Mouse (Mus musculus): ENCODE measurements around the gene Sycp1.

Gene Sycp1

DNA sequence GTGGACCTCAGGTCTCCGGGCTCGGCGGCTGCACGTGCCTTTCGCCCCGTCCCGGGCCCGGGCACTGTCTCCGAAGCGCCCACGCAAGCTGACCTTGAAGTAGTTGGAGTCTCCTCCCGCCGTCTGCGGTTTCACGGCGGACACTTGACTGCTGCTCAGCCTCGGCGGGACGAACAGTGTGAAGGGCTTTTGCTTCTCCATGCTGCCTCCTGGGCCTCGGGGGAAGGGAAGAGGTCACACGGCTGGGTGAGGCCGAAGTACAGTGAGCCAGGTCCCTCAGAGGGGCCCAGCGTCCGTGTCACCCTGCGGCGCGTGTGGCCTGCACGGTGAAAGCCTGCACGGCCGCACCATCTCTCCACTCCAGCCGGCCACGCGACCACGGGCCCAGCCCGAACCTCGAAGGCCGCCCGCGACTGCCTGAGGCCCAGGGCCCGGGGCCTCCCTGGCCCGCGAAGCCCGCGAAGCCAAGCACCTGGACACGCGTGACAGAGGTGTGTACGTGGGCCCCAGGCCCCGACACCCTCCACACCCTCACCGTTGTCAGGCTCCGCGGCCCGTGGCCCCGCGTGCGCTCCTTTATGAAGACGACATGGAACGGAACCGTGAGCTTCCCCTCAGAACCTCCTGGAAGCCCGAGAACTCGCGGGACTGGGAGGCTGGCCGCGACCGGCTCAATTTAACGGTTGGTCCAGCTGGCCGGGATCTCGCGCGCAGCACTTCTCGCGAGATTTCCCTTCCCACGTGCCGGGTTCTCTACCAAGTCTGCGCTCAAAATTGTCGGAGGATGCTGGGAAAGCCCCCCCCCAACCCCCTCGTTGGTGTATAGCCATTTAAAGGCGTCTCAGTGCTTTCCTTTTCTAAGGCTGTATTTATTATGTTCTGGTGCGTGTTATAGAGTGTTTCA lies at the start of gene Sycp1:
Gene Sycp1, minus strand, starts transcription at position 650 of the 904 bp plus-strand sequence.
- 0 out of 2 replicates have a peak, but pooled peaks cover 3% of the 10 kb centered on the region for H3K4me1 ChIP-seq (replicated peaks; ENCODE audit: low read depth, low read length)
- H3K4me3 ChIP-seq (replicated peaks; ENCODE audit: low read length): peak within 1 kb of the TSS; percentile 64
- H3K36me3 ChIP-seq (ENCODE audit: insufficient read depth, low read length): no peaks in the 10 kb centered on the region
- TF ChIP-seq POU5F1 (IDR thresholded peaks at IDR 0.05; ENCODE audit: borderline replicate concordance, low read length) (no peak), CTCF (conservative IDR thresholded peaks at IDR 0.05; ENCODE audit: low read length) (no peak), NANOG (IDR thresholded peaks at IDR 0.05; ENCODE audit: borderline replicate concordance, low read length) (no peak)
- peaks cover 18% of the 10 kb centered on the region for H3K9me3 ChIP-seq (ENCODE audit: low read length)
- H3K27me3 ChIP-seq (ENCODE audit: insufficient read depth, low read length): peaks cover 23% of the 10 kb centered on the region

DNA sequence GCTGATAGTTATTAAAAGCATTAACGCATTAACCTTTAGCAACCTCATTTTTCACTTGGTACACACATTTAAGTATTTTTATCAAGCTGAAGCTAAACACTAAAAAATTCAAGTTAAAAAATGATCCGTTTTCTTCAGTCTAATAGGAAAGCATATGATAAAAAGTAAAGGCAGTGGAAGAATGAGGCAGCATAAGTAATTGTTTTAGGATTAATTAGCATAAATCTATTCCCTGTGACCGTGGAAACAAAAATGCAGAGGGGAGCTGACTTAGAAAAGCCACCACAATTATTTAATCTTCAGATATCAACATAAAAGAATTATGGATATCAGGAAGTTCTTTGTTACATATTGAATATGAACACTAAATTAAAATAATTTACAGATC lies 44.4 kb upstream of the Sycp1 start:
- H3K4me3 ChIP-seq (replicated peaks; ENCODE audit: low read length): no peak overlapping the region
- TF ChIP-seq NANOG (IDR thresholded peaks at IDR 0.05; ENCODE audit: borderline replicate concordance, low read length): no peak
- no peak for TF ChIP-seq CTCF (conservative IDR thresholded peaks at IDR 0.05; ENCODE audit: low read length)
- TF ChIP-seq POU5F1 (IDR thresholded peaks at IDR 0.05; ENCODE audit: borderline replicate concordance, low read length): no peak
- no peaks in the 10 kb centered on the region for H3K36me3 ChIP-seq (ENCODE audit: insufficient read depth, low read length)
- H3K9me3 ChIP-seq (ENCODE audit: low read length): no peaks in the 10 kb centered on the region
- H3K27me3 ChIP-seq (ENCODE audit: insufficient read depth, low read length): no peaks in the 10 kb centered on the region
- H3K4me1 ChIP-seq (replicated peaks; ENCODE audit: low read depth, low read length): peaks cover 11% of the 10 kb centered on the region

DNA sequence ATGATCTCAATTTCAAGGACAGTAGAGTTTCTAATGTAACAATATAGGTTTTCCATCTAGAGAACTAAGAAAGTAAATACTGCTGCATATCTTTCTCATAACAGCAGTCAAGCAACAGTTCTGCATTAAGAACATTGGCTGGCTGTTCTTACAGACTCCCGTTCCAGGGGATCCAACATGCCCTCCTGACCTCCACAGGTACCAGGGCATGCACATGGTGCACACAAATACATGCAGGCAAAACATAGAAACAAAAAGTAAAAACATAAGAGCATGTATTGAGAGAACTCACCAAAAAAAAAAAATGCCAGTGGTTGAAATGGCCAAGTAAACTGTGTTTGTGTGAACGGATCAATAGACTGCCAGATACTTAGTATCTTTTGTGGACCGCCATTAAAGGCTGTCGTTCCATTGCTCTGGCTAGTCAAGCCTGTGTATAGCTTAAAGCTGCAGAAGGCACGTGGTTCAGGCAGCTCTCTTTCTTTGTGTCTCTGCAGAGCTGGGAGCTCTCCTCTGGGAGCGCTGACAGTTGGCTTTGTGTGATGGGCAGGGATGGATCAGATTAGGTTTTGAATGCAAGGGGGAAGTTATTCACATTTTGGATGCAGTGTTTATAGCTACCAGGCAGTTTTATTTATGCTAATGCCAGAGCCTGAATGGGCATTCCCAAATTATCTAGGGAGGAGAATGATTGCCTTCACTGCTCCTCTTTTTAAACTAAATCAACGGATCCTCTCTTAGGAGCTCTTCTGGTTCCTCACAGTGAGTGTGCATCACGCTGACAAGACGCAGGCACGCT lies 43.8 kb upstream of the Sycp1 start:
- Histone ChIP-seq H3K27me3 (ENCODE audit: insufficient read depth, low read length) (no peaks in the 10 kb centered on the region), H3K9me3 (ENCODE audit: low read length) (no peaks in the 10 kb centered on the region)

DNA sequence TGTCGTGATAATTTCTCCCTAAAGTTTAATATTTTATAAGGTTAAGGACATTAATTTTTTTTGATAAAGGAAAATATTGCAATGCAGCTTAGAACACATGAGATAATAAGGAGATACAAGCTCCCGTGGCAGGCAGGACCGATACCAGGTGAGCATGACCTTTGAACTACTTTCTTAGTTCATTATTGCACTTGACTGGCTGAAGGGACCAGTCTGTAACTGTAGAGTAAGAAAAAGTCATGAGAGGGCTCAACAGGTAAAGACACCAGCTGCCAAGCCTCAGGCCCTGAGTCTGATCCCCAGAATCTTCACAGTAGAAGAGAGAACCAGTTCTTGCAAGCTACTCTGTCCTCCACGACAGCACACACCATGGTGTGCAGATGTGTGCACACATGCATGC lies 41.0 kb upstream of the Sycp1 start:
- Histone ChIP-seq H3K4me3 (replicated peaks; ENCODE audit: low read length) (no peak overlapping the region), H3K9me3 (ENCODE audit: low read length) (no peaks in the 10 kb centered on the region), H3K27me3 (ENCODE audit: insufficient read depth, low read length) (no peaks in the 10 kb centered on the region), H3K36me3 (ENCODE audit: insufficient read depth, low read length) (no peaks in the 10 kb centered on the region), H3K4me1 (replicated peaks; ENCODE audit: low read depth, low read length) (peaks cover 21% of the 10 kb centered on the region)
- no peak for TF ChIP-seq NANOG (IDR thresholded peaks at IDR 0.05; ENCODE audit: borderline replicate concordance, low read length)
- no peak for TF ChIP-seq CTCF (conservative IDR thresholded peaks at IDR 0.05; ENCODE audit: low read length)
- TF ChIP-seq POU5F1 (IDR thresholded peaks at IDR 0.05; ENCODE audit: borderline replicate concordance, low read length): no peak

More for the DNA sequence above, 43.8 kb upstream of the Sycp1 start:
- Histone ChIP-seq H3K4me1 (replicated peaks; ENCODE audit: low read depth, low read length) (peaks cover 17% of the 10 kb centered on the region), H3K36me3 (ENCODE audit: insufficient read depth, low read length) (no peaks in the 10 kb centered on the region), H3K4me3 (replicated peaks; ENCODE audit: low read length) (no peak overlapping the region)
- TF ChIP-seq NANOG (IDR thresholded peaks at IDR 0.05; ENCODE audit: borderline replicate concordance, low read length) (no peak), POU5F1 (IDR thresholded peaks at IDR 0.05; ENCODE audit: borderline replicate concordance, low read length) (no peak), CTCF (conservative IDR thresholded peaks at IDR 0.05; ENCODE audit: low read length) (no peak)

DNA sequence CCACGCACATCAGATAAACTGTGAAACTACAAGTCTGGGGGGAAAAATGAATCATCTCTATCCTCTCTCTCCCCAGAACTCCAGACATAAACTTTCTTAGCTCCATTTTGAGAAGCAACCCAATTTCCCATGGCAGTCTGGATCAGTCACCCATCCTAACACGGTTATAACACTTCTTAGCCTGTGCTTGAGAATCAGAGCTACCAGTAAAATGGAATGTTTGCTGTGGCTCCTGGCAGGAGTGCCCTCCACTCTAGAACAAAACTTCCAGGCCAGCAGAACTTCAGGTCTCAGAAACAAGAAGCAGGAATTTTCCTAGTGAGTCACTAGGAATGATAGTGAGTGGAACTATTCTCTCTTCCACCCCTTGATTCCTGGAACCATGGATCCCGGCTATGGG lies 34.6 kb upstream of the Sycp1 start:
- no peaks in the 10 kb centered on the region for H3K36me3 ChIP-seq (ENCODE audit: insufficient read depth, low read length)
- no peak for TF ChIP-seq POU5F1 (IDR thresholded peaks at IDR 0.05; ENCODE audit: borderline replicate concordance, low read length)
- no peak for TF ChIP-seq CTCF (conservative IDR thresholded peaks at IDR 0.05; ENCODE audit: low read length)
- no peak for TF ChIP-seq NANOG (IDR thresholded peaks at IDR 0.05; ENCODE audit: borderline replicate concordance, low read length)
- peaks cover 21% of the 10 kb centered on the region for H3K4me1 ChIP-seq (replicated peaks; ENCODE audit: low read depth, low read length)
- no peak overlapping the region for H3K4me3 ChIP-seq (replicated peaks; ENCODE audit: low read length)
- H3K27me3 ChIP-seq (ENCODE audit: insufficient read depth, low read length): no peaks in the 10 kb centered on the region
- no peaks in the 10 kb centered on the region for H3K9me3 ChIP-seq (ENCODE audit: low read length)

DNA sequence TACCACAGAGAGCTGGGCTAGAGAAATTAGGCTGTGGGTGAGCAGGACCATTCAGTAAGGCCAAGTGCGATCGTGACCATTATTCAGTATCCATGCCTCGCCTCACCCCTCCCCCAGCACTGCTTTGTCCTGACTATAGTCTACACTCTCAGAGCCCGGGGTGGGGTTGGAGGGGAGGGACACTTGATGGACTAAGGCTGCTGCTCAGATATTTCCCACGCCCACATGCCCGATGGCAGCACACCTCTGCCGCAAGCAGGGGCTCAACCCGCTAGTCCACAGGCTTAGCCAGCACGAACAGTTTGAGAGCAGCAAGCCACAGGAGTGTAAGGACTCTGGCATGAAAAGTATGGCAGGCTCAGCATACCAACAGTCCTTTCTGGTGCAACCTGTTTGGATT lies 34.2 kb upstream of the Sycp1 start:
- Histone ChIP-seq H3K27me3 (ENCODE audit: insufficient read depth, low read length) (no peaks in the 10 kb centered on the region), H3K4me3 (replicated peaks; ENCODE audit: low read length) (no peak overlapping the region), H3K36me3 (ENCODE audit: insufficient read depth, low read length) (no peaks in the 10 kb centered on the region), H3K9me3 (ENCODE audit: low read length) (no peaks in the 10 kb centered on the region), H3K4me1 (replicated peaks; ENCODE audit: low read depth, low read length) (peaks cover 16% of the 10 kb centered on the region)
- TF ChIP-seq NANOG (IDR thresholded peaks at IDR 0.05; ENCODE audit: borderline replicate concordance, low read length) (no peak), CTCF (conservative IDR thresholded peaks at IDR 0.05; ENCODE audit: low read length) (no peak), POU5F1 (IDR thresholded peaks at IDR 0.05; ENCODE audit: borderline replicate concordance, low read length) (no peak)

DNA sequence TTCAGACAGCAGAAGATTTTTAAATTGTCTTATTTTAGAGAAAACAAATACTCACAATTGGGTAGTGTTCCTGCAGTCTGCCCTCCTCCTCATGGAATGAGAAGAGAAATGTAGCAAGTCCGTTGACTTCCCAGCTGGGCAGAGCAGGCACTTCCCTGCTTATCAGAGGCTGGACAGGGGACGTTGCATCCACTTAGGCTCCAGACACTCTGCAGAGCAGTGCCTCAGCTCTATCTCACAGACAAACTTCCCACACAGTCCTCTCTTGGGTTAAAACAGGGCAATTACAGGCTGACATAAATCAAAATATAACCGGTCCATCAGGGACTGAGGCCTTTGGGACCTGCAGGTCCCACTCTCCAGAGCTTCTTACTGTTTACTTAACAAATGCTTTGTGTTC lies 28.1 kb upstream of the Sycp1 start, which contains the start of gene Nr1h5:
Gene Nr1h5, minus strand, starts transcription at position 101 of the 400 bp plus-strand sequence.
- H3K36me3 ChIP-seq (ENCODE audit: insufficient read depth, low read length): no peaks in the 10 kb centered on the region
- H3K4me3 ChIP-seq (replicated peaks; ENCODE audit: low read length): no peak within 1 kb of the TSS
- H3K9me3 ChIP-seq (ENCODE audit: low read length): no peaks in the 10 kb centered on the region
- H3K27me3 ChIP-seq (ENCODE audit: insufficient read depth, low read length): no peaks in the 10 kb centered on the region
- no peak for TF ChIP-seq NANOG (IDR thresholded peaks at IDR 0.05; ENCODE audit: borderline replicate concordance, low read length)
- no peak for TF ChIP-seq POU5F1 (IDR thresholded peaks at IDR 0.05; ENCODE audit: borderline replicate concordance, low read length)
- no peak for TF ChIP-seq CTCF (conservative IDR thresholded peaks at IDR 0.05; ENCODE audit: low read length)
- H3K4me1 ChIP-seq (replicated peaks; ENCODE audit: low read depth, low read length): no peaks in the 10 kb centered on the region

DNA sequence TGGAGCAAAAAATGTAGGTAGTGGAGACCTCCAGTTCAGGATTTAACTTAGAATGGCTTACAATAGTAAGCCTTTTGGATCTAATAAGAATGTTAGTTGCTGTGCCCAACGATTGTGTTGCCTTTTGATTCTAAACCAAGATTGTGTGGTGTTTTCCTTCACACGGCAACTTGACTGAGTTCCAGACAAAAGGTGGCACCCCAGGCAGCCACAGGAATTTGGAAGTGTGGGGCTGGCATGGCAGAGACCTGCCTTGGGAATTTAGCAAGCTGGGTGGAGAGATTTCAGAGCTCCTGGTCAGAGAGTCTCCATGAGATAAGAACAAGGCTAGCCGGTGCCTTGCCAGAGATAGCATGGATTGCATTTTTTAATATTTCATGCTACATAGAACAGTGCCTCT lies 19.7 kb upstream of the Sycp1 start:
- 0 out of 2 replicates have a peak, but pooled peaks cover 2% of the 10 kb centered on the region for H3K4me1 ChIP-seq (replicated peaks; ENCODE audit: low read depth, low read length)
- TF ChIP-seq CTCF (conservative IDR thresholded peaks at IDR 0.05; ENCODE audit: low read length): no peak
- no peak for TF ChIP-seq POU5F1 (IDR thresholded peaks at IDR 0.05; ENCODE audit: borderline replicate concordance, low read length)
- TF ChIP-seq NANOG (IDR thresholded peaks at IDR 0.05; ENCODE audit: borderline replicate concordance, low read length): no peak
- H3K36me3 ChIP-seq (ENCODE audit: insufficient read depth, low read length): no peaks in the 10 kb centered on the region
- no peak overlapping the region for H3K4me3 ChIP-seq (replicated peaks; ENCODE audit: low read length)
- 0 out of 2 replicates have a peak, but pooled peaks cover 2% of the 10 kb centered on the region for H3K27me3 ChIP-seq (ENCODE audit: insufficient read depth, low read length)
- no peaks in the 10 kb centered on the region for H3K9me3 ChIP-seq (ENCODE audit: low read length)

All from E14TG2a.4 (cell line).